Mouse (Mus musculus): ENCODE measurements around the gene Fastkd1. TPM values are rescaled to one million over a fixed set of nuclear protein-coding genes. Genes with fewer than 3 reads are reported as not detected.

The Fastkd1 gene
- total and polyA plus RNA-seq, 3 experiments: 9.8 to 15.7 TPM; not detected in 1

DNA sequence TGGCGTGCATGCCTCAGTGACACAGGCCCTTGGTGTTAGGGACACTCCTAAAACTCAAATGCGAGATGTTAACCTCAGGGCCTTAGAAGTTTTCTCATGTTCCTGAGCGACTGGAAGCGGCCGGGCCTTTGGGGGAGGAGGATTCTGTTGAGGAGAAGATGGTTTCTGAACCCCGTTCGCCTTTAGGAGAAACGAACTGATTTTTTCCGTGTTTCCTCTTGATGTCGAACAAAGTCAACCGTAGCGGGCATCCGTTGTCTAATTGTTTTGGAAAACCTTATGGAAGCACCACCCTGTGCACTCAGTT, 10.2 kb upstream of the Fastkd1 start:
- Histone ChIP-seq H3K9me3 (replicated peaks; ENCODE audit: insufficient read depth, low read length) (no peaks in the 10 kb centered on the region), H3K27me3 (ENCODE audit: control insufficient read depth in 1 of 2, insufficient read depth in 2 of 2, low read length in 2 of 2) (peaks cover 8 to 13% of the 10 kb centered on the region in 2 experiments), H3K4me3 (ENCODE audit: control insufficient read depth in 1 of 2, insufficient read depth in 1 of 2, low read depth in 2 of 2, low read length in 2 of 2) (peak overlapping the region; percentile 91 to 95), H3K27ac (ENCODE audit: control insufficient read depth, low read depth, low read length) (peak overlapping the region; percentile 82), H3K4me1 (ENCODE audit: control insufficient read depth in 1 of 2, insufficient read depth in 2 of 2, low read length in 2 of 2) (peaks cover 0 to 5% of the 10 kb centered on the region in 2 experiments; a peak in 3 of 4 replicates), H3K9ac (ENCODE audit: control insufficient read depth, low read depth, low read length, poor library complexity, severe bottlenecking) (peak overlapping the region; percentile 95), H3K36me3 (ENCODE audit: control insufficient read depth in 1 of 2, insufficient read depth in 2 of 2, low read length in 2 of 2) (peaks cover 6 to 15% of the 10 kb centered on the region in 2 experiments), H3K79me2 (ENCODE audit: control insufficient read depth, insufficient read depth, low read length, poor library complexity) (peaks cover 33% of the 10 kb centered on the region)
- TF ChIP-seq RCOR1 (IDR thresholded peaks at IDR 0.05; ENCODE audit: low read depth, low read length) (no peak), MAX (IDR thresholded peaks at IDR 0.05; ENCODE audit: low read length) (no peak), SMC3 (IDR thresholded peaks at IDR 0.05; ENCODE audit: low read depth, low read length) (no peak), ZNF384 (IDR thresholded peaks at IDR 0.05; ENCODE audit: low read depth, low read length) (no peak), EP300 (IDR thresholded peaks at IDR 0.05; ENCODE audit: low read depth in 1 of 2, low read length in 2 of 2) (no peak), POLR2A (IDR thresholded peaks at IDR 0.05; ENCODE audit: control insufficient read depth in 1 of 2, insufficient read depth in 1 of 2, low read depth in 1 of 2, low read length in 2 of 2, poor library complexity in 1 of 2) (no peak; a peak in 1 of 4 replicates), JUND (IDR thresholded peaks at IDR 0.05; ENCODE audit: low read depth, low read length) (no peak), SIN3A (IDR thresholded peaks at IDR 0.05; ENCODE audit: low read length) (no peak; the same call in 1 of the 2 replicates), NRF1 (IDR thresholded peaks at IDR 0.05; ENCODE audit: insufficient read depth, low read depth, low read length, poor library complexity, severe bottlenecking) (no peak), HCFC1 (IDR thresholded peaks at IDR 0.05; ENCODE audit: low read depth, low read length) (no peak), POLR2AphosphoS5 (IDR thresholded peaks at IDR 0.05; ENCODE audit: borderline replicate concordance, low read depth, low read length) (no peak), RAD21 (IDR thresholded peaks at IDR 0.05; ENCODE audit: low read depth, low read length) (no peak), ELF1 (IDR thresholded peaks at IDR 0.05; ENCODE audit: low read depth, low read length) (no peak)
- DNase-seq (ENCODE audit: low read depth, low spot score): peak; percentile 63

DNA sequence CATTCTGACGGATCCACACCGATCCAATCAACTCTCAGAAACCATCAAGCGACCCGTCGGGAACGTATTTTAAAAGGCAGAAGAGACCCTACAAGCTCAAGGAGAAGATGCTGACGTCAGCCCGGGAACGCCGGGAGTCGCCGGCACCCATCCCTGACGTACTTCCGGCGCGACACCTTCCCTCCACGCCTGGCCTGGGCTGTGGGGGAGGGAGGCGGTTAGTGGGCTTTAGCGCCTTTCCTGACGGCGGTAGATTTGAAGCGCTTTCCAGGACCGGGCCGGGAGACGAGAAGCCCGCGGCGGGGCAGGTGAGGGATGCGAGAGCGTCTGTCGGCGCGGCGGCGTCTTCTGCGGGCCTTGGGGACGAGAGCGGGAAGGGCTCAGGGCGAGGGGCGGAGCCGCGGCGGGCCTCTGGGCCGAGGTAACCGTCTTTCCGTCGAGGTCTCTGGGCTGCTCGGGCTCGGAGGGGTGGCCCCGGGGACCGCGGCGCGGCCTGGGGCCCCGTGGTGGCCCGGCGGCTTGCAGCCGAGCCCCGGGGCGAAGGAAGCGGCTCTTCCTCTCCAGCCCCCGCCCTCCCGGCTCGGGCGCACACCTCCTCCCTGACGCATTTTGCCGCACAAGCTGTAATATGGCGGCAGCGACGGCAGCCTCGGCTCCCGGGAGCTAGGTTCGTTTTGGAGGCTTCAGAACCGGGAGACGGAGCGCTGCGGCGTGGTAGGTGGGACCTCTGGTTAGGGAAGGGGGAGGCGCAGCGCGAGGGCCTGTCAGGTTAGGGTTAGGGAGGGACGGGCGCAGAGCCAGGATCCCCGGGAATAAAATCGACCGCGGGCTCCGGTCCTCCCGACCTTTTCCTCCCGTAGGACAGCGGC, 9.6 kb upstream of the Fastkd1 start:
- peak; percentile 95 for DNase-seq (ENCODE audit: low read depth, low spot score)
- no peaks in the 10 kb centered on the region for H3K9me3 ChIP-seq (replicated peaks; ENCODE audit: insufficient read depth, low read length)
- peaks cover 33% of the 10 kb centered on the region for H3K79me2 ChIP-seq (ENCODE audit: control insufficient read depth, insufficient read depth, low read length, poor library complexity)
- H3K4me3 ChIP-seq (ENCODE audit: control insufficient read depth in 1 of 2, insufficient read depth in 1 of 2, low read depth in 2 of 2, low read length in 2 of 2): peak overlapping the region; percentile 91 to 95
- H3K4me1 ChIP-seq (ENCODE audit: control insufficient read depth in 1 of 2, insufficient read depth in 2 of 2, low read length in 2 of 2): peaks cover 0 to 5% of the 10 kb centered on the region in 2 experiments; a peak in 3 of 4 replicates
- peak overlapping the region; percentile 95 for H3K9ac ChIP-seq (ENCODE audit: control insufficient read depth, low read depth, low read length, poor library complexity, severe bottlenecking)
- H3K27me3 ChIP-seq (ENCODE audit: control insufficient read depth in 1 of 2, insufficient read depth in 2 of 2, low read length in 2 of 2): peaks cover 8 to 13% of the 10 kb centered on the region in 2 experiments
- peak overlapping the region; percentile 82 for H3K27ac ChIP-seq (ENCODE audit: control insufficient read depth, low read depth, low read length)
- peaks cover 6 to 15% of the 10 kb centered on the region in 2 experiments for H3K36me3 ChIP-seq (ENCODE audit: control insufficient read depth in 1 of 2, insufficient read depth in 2 of 2, low read length in 2 of 2)
- peak; percentile 86 for TF ChIP-seq MAX (IDR thresholded peaks at IDR 0.05; ENCODE audit: low read length)
- TF ChIP-seq SMC3 (IDR thresholded peaks at IDR 0.05; ENCODE audit: low read depth, low read length): no peak
- peak; percentile 93 for TF ChIP-seq MXI1 (IDR thresholded peaks at IDR 0.05; ENCODE audit: low read depth, low read length)
- peak; percentile 67 for TF ChIP-seq TCF12 (IDR thresholded peaks at IDR 0.05; ENCODE audit: low read depth, low read length)
- TF ChIP-seq CHD1 (IDR thresholded peaks at IDR 0.05; ENCODE audit: low read depth, low read length): no peak
- TF ChIP-seq MYB (IDR thresholded peaks at IDR 0.05; ENCODE audit: low read depth, low read length): peak; percentile 36; the same call in 1 of the 2 replicates
- TF ChIP-seq HCFC1 (IDR thresholded peaks at IDR 0.05; ENCODE audit: low read depth, low read length): peak; percentile 97
- TF ChIP-seq CTCF (IDR thresholded peaks at IDR 0.05 in 2 of 3, conservative IDR thresholded peaks at IDR 0.05 in 1 of 3; ENCODE audit: control insufficient read depth in 1 of 3, insufficient read depth in 1 of 3, low read depth in 2 of 3, low read length in 3 of 3, poor library complexity in 1 of 3, severe bottlenecking in 1 of 3): no peak
- TF ChIP-seq ELF1 (IDR thresholded peaks at IDR 0.05; ENCODE audit: low read depth, low read length): 0 out of 2 replicates have a peak, but pooled peaks have one; percentile 36
- peak; percentile 84 for TF ChIP-seq KAT2A (conservative IDR thresholded peaks at IDR 0.05; ENCODE audit: low read depth, low read length)
- TF ChIP-seq POLR2AphosphoS2 (IDR thresholded peaks at IDR 0.05; ENCODE audit: low read length): peak; percentile 76; the same call in 1 of the 2 replicates
- peak; percentile 84 for TF ChIP-seq NELFE (IDR thresholded peaks at IDR 0.05; ENCODE audit: low read depth, low read length)
- no peak for TF ChIP-seq NRF1 (IDR thresholded peaks at IDR 0.05; ENCODE audit: insufficient read depth, low read depth, low read length, poor library complexity, severe bottlenecking)
- no peak for TF ChIP-seq GATA1 (IDR thresholded peaks at IDR 0.05; ENCODE audit: low read depth, low read length)
- no peak for TF ChIP-seq USF1 (IDR thresholded peaks at IDR 0.05; ENCODE audit: low read depth, low read length)
- TF ChIP-seq USF2 (IDR thresholded peaks at IDR 0.05; ENCODE audit: borderline replicate concordance in 1 of 2, insufficient read depth in 1 of 2, low read depth in 1 of 2, low read length in 2 of 2): no peak
- no peak for TF ChIP-seq POLR2AphosphoS5 (IDR thresholded peaks at IDR 0.05; ENCODE audit: borderline replicate concordance, low read depth, low read length)
- peak in 1 of 2 experiments; percentile 40; a peak in 1 of 4 replicates for TF ChIP-seq EP300 (IDR thresholded peaks at IDR 0.05; ENCODE audit: low read depth in 1 of 2, low read length in 2 of 2)
- no peak for TF ChIP-seq ZNF384 (IDR thresholded peaks at IDR 0.05; ENCODE audit: low read depth, low read length)
- TF ChIP-seq ZC3H11A (IDR thresholded peaks at IDR 0.05; ENCODE audit: low read depth, low read length): peak; percentile 27; the same call in 1 of the 2 replicates
- TF ChIP-seq JUND (IDR thresholded peaks at IDR 0.05; ENCODE audit: low read depth, low read length): peak; percentile 17; the same call in 1 of the 2 replicates
- peak; percentile 68; the same call in 1 of the 2 replicates for TF ChIP-seq ETS1 (IDR thresholded peaks at IDR 0.05; ENCODE audit: low read depth, low read length)
- peak; percentile 38; the same call in 1 of the 2 replicates for TF ChIP-seq CHD2 (IDR thresholded peaks at IDR 0.05; ENCODE audit: low read length)

All from MEL (cell line).